Mouse (Mus musculus) thymus, adult 2 months (tissue): Measurements from ENCODE around the gene Lck.

Experiments used
- CTCF ChIP-seq: fragments of 200-500 bp; IDR thresholded peaks from 2 replicates; pipeline ENCODE4 v1.5.1; 2012; ENCODE audit warnings: mild to moderate bottlenecking, control low read depth, low read length, moderate library complexity, borderline replicate concordance; ENCODE audit not compliant: control insufficient read depth, poor library complexity, insufficient read depth; ENCODE audit errors: extremely low read depth
- POLR2A ChIP-seq: fragments of 200-500 bp; IDR thresholded peaks from 2 replicates; pipeline ENCODE4 v1.6.1; 2012; ENCODE audit warnings: mild to moderate bottlenecking, low read length, control low read depth, moderate library complexity; ENCODE audit not compliant: control insufficient read depth, poor library complexity, insufficient read depth; ENCODE audit errors: extremely low read depth

- TF ChIP-seq CTCF (no peak), POLR2A (no peak)
Observed at GRCm38 (mm10) chr4:129585773-129586172, 12.3 kb upstream of the Lck start.
